Mouse (Mus musculus): ENCODE measurements around the gene Gpatch8.

The Gpatch8 gene

GRCm38 (mm10) chr11:102447497-102447896, 108.7 kb downstream of the Gpatch8 start, which contains the start of gene Fam171a2:
TSS of gene Fam171a2 (minus strand) at chr11:102447682.
- DNase-seq = peak; percentile 87 to 90

GRCm38 (mm10) chr11:102446581-102447461, 109.4 kb downstream of the Gpatch8 start:
- peak in 1 of 2 experiments; percentile 40 for DNase-seq

- no peak for DNase-seq
These were observed 110.3 kb downstream of the Gpatch8 start for GRCm38 (mm10) chr11:102445891-102446361.

GRCm38 (mm10) chr11:102445264-102445890, 110.8 kb downstream of the Gpatch8 start:
- no peak for DNase-seq

- DNase-seq = no peak
These were observed 111.4 kb downstream of the Gpatch8 start for GRCm38 (mm10) chr11:102444781-102445180.

- no peak for DNase-seq
These were observed 111.9 kb downstream of the Gpatch8 start for GRCm38 (mm10) chr11:102444321-102444720.

- DNase-seq = no peak
These were observed 112.5 kb downstream of the Gpatch8 start for GRCm38 (mm10) chr11:102443740-102444139.

- no peak for DNase-seq
These were observed 114.1 kb downstream of the Gpatch8 start for GRCm38 (mm10) chr11:102442089-102442488.

- DNase-seq = no peak
These were observed 114.8 kb downstream of the Gpatch8 start for GRCm38 (mm10) chr11:102441434-102441833.

GRCm38 (mm10) chr11:102440255-102440654, 115.9 kb downstream of the Gpatch8 start:
- no peak for DNase-seq

- DNase-seq = no peak
These were observed 116.8 kb downstream of the Gpatch8 start for GRCm38 (mm10) chr11:102439093-102440082.

- peak; percentile 81 for DNase-seq
These were observed 117.7 kb downstream of the Gpatch8 start for GRCm38 (mm10) chr11:102438212-102439092.

GRCm38 (mm10) chr11:102437120-102438061, 118.8 kb downstream of the Gpatch8 start:
- no peak for DNase-seq

GRCm38 (mm10) chr11:102436471-102436790, 119.8 kb downstream of the Gpatch8 start:
- no peak for DNase-seq

GRCm38 (mm10) chr11:102435754-102436470, 120.3 kb downstream of the Gpatch8 start:
- no peak for DNase-seq

GRCm38 (mm10) chr11:102434816-102435705, 121.1 kb downstream of the Gpatch8 start:
- no peak for DNase-seq

- peak; percentile 92 for DNase-seq
These were observed 121.8 kb downstream of the Gpatch8 start for GRCm38 (mm10) chr11:102434406-102434805.

GRCm38 (mm10) chr11:102433866-102434265, 122.3 kb downstream of the Gpatch8 start:
- no peak for DNase-seq

GRCm38 (mm10) chr11:102432896-102433295, 123.3 kb downstream of the Gpatch8 start:
- no peak for DNase-seq

Measured in B cell, adult 2 months (primary cell).